Mouse (Mus musculus): Measurements from ENCODE around the gene Sgcd. TPM values are rescaled to one million over a fixed set of nuclear protein-coding genes. Genes with fewer than 3 reads are reported as not detected.
A peak's percentile ranks its signal among the peaks of the same experiment; 100 is the strongest.

The Sgcd gene
- 10 to 100 TPM; 55.7 to 59.8 TPM for total RNA-seq (2021)
- long read RNA-seq, experiment 1, transcript Sgcd-201 (8 exons, 1,617 nt): major isoform, 7 of 11 reads
- long read RNA-seq, experiment 1, partial matches to known transcripts: 1 of 11 reads
- long read RNA-seq, experiment 1, other reads (novel, unspliced or antisense): 3 of 11 reads
- long read RNA-seq, experiment 2, transcript Sgcd-201 (8 exons, 1,617 nt): major isoform, 6 of 17 reads
- long read RNA-seq, experiment 2, partial matches to known transcripts: 0 of 17 reads
- long read RNA-seq, experiment 2, other reads (novel, unspliced or antisense): 11 of 17 reads

DNA sequence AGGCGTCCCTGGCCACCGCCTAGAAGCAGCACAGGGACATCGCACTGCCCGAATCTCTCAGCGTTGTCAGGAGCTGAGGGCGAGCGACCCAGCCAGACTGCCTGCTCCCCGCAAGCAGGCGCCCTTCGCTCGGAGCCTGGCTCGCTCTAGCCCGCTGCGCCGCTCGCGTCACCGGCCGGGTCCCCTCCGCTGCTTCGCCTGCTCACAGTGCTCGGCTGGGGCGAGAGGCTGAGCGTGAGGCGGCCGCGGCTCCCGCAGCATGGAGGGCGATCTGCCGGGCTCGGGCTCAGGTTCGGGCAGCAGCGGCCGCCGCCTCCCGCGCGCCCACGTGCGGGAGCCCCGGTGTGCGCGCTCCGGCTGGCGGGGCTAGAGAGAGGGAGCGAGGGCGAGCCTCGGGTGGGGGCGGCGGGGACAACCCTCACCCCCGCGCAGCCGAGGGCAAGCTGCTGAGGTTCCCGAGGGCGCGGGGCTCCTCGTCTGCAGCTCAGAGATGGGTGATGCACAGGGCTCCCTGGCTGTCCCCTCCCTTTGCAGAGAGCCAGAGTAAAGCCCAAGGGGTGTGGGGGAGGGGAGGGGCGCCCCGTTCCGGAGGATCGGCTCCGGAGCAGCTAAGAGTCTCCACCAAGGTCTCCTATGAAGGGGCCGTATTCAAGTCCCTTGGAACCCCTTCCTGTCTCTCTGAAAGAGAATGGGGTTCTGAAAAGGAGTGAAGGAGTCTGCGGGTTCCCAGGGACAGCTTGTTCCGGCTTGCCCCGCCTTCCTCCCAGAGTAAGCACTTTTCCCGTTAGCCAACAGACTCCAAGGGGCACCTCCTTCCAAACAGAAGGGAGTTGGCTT, at the start of gene Sgcd:
Gene Sgcd (minus strand): TSS at position 273 of the 837 bp plus-strand sequence.
- intact Hi-C loops (cut with DNase I; ENCODE audit: low total_unique reads): no loop called here
- peak; percentile 36 for DNase-seq

DNA sequence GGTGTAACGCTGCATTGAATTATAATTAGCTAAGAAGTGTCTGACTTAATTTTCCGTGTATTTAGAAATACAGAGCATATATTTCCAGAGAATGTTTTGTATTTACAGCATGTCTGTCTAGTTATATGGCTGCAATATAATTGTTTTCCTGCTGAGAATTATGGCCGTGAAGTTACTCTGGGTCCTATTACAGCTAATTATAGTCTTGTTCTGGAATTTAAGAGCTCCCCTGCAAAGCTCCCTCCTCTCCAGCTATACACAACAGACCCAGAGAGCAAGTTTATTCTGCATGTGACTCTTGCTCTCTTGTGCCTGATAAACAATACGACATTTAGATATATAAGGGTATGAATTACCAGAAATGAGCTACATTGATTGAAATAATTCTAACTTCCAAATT, 49.3 kb upstream of the Sgcd start:
- intact Hi-C loops (cut with DNase I; ENCODE audit: low total_unique reads): no loop called here
- DNase-seq: no peak

DNA sequence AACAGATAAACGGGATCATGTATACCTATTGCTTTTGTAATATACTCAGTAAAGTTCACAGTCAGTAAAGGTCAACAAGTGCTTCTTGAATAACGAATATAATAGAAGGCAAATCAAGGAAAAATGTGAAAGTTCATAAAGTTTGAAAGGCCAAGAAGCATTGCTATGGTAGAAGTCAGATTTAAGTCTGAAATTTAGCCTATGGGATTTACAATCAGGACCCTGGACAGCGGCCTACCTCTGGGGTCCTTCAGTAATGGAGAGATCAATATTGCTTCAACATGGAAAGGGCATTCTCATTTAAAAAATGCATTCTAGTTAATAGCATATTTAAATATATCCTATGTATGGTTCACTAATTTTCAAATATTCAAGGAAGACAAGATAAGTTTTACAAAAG, 24.1 kb upstream of the Sgcd start:
- intact Hi-C loops (cut with DNase I; ENCODE audit: low total_unique reads): no loop called here
- DNase-seq: no peak

DNA sequence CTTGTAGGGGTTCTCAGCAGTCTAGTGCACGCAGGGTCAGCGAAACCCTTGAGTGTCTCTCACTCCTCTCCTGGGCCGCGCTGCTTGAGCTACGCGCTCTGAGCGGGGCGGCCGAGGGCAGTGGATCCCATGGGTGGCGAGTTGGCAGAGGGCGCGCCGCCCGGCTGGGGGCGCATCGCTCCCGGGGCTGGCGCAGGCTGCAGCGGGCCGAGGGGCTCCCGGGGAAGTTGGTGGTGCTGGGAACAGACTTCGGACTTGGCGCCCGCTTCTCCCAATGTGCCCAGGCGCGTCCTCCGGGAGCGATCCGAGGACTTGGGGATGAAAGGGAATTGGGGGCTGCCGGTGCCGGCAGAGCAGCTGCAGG, 454 bp downstream of the Sgcd start:
- intact Hi-C loops (cut with DNase I; ENCODE audit: low total_unique reads): no loop called here
- DNase-seq: no peak

DNA sequence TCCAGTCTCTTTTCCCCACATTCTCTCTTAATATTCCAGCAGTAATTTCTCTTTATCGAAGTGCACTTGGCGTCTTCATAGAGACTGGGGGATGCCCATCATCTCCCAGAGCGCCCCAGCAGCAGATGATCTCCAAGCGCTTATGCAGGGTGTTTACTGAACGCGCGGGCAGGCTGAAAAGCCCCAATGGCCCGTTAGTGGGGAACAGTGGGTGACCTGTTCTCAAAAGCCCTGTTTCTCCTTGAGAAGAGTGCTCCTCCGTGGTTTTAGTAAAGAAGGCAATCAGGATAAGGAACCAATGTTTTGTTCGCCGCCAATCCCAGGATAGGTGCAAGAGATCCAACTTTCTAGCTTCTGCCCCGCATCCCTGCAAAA, 889 bp downstream of the Sgcd start:
- DNase-seq: no peak
- intact Hi-C loops (cut with DNase I; ENCODE audit: low total_unique reads): no loop called here

DNA sequence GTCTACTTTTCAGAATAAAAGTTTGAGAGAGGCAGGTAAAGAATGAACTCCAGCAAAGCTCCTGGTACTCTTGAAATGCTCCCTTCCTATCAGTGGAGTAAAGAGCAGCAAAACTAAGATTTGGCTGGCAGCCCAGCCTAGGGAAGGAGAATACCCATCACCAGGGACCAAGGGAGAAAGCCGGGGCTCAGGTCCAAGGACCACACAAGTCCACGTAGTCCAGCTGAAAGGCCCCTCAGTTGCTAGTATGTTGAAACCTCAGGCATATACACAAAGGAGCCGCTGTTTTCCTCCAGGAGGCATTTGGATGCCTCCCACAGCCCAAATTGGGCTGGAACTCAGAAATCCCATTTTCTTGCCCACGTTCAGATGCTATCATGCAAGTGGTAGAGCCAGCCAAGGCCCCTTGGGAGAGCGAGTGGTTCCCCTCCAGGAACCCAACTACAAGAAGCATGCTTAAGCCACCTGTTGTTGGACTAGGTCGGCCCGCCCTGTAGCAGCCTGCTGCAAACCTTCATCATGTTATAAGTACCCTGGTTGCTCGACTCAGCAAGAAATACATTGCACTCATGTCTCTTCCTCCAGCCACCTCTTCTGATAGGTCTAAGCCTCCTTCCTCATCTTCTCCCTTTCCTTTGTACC, 1.4 kb downstream of the Sgcd start:
- DNase-seq: no peak
- intact Hi-C loops (cut with DNase I; ENCODE audit: low total_unique reads): no loop called here

DNA sequence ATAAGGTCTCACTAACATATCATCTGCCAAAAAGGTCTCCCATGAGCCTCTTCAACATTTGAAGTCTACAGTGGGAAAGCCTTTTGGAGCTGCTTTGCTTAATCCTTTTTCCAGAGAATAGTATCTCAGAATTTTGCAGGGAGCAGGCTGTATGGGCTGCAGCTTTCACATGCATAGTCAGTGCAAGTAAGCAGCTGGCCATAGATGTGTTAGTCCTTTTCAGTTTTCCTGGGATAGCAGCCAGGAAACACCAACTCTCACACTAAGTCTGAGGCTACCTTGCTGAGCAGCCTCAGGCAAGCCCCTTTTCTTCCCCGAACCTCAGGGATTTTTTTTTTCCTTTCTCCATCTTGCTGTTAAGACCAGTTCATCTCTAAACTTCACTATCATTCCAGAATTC, 6.6 kb downstream of the Sgcd start:
- intact Hi-C loops (cut with DNase I; ENCODE audit: low total_unique reads): no loop called here
- no peak for DNase-seq

DNA sequence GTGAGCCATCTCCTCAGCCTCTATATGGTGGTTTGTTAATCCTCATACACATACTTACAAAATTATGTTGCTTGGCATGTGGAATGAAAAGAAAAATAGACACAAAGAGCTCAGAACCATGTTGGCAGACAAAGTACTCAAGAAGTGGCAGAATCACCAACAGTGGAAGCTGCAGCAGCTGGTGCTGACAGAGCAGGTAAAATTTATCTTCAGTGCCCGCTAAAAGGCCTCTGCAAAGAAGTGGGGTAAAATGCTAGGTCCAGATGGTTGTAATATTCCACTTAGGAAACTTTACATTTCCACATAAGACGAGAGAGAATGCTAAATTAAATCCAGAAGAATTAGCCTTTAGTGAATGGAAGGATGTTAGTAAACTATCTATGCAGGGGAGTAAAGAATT, 7.7 kb downstream of the Sgcd start:
- intact Hi-C loops (cut with DNase I; ENCODE audit: low total_unique reads): no loop called here
- DNase-seq: no peak

DNA sequence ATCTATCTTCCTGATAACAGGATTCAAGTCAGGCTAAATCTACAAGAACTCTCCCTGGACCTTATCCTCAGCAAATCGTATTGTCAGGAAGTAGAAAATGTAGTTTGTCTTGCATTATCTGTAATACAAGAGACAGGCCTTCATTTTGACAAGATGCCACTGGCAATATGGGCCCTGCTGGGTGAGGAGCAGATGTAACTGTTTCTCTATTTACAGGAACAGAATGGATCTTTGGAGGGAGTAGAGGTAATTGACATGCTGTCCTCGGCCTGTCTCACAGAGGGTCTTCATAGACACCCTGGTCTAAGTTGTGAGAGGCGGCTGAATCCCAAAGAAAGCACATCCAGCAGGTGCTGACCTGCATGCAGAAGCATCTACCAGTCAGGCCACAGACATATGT, 35.5 kb downstream of the Sgcd start:
- no peak for DNase-seq
- intact Hi-C loops (cut with DNase I; ENCODE audit: low total_unique reads): no loop called here

DNA sequence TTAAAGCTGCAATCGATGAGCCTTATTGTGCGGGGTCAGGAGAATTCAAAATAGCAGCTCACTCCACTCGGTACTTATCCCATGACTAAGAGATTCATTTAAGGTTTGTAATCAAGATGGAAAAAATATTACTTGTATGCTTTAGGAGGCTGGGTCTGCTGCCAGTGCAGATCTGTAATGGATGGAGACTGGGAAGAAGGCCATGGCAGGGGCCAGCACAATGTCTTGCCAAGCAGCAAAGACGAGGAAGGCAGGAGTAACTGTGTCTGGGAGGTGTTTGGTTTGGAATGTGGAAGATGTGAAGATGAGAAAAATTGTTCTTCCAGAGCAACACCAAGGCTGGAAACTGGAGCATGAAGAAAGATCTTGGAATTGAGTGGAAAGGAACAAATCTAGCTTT, 36.4 kb downstream of the Sgcd start:
- DNase-seq: peak; percentile 6
- intact Hi-C loops (cut with DNase I; ENCODE audit: low total_unique reads): no loop called here

DNA sequence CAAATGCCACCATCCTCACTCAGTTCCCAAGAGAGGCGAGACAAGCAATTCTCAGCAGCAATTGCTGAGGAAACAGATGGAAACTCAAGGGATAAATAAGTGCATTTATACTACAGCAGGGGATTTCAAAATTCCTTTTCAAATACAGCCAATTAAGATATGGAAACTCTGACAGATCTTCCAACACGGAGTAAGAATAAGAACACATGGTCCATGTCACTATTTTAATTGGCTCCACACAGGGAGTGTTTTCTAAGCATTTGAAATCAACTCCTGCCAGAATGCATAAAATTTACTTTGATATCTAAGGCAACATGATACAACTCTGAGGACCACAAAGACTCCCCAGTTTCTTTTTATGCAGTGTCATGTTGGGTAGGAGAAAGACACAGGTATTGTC, 49.0 kb downstream of the Sgcd start:
- intact Hi-C loops (cut with DNase I; ENCODE audit: low total_unique reads): no loop called here
- no peak for DNase-seq

DNA sequence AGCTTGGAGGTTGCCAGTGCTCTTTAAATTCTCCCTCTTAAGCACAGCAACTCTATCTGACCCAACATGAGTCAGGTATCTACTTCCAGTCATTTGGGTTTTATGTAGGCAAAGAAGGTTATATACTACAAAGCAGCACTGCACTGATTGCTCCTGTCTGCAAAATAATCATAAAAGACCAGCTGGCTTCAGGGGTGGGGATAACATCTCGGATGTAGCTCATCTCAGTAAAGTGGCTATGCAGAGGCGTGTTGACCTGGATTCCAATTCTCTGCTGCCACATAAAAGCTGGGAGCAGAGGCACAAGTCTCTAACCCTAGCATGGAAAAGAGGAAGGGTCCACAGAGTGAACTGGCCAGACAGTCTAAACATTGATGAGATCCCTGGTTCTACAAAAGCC, 71.2 kb downstream of the Sgcd start:
- intact Hi-C loops (cut with DNase I; ENCODE audit: low total_unique reads): no loop called here
- DNase-seq: no peak

DNA sequence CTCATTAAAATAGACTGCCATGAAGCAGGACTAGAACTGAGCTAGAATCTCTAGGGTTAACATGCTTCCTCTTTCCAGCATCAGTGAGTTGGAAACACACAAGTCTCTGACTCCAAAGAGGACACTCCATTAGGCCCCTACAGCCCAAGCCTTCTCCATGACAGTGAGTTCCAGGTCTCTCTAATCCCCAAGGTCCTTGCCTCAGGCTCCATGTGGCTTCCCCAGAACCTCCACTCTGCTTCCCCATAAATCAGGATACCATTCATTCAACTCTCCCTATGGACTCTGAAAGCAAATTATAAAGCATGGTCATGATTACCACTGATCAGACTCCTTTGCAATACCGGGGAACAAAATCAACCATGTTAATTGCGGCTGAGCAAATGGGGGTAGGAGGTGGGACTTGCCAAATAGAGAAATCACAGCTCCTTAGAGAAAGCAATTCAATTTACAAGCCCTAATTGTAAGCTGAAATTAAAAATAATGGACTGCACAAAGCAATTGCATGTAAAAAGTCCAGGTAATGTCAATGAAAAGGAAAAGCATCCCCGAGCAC, 97.1 kb downstream of the Sgcd start:
- intact Hi-C loops (cut with DNase I; ENCODE audit: low total_unique reads): no loop called here
- DNase-seq: no peak

DNA sequence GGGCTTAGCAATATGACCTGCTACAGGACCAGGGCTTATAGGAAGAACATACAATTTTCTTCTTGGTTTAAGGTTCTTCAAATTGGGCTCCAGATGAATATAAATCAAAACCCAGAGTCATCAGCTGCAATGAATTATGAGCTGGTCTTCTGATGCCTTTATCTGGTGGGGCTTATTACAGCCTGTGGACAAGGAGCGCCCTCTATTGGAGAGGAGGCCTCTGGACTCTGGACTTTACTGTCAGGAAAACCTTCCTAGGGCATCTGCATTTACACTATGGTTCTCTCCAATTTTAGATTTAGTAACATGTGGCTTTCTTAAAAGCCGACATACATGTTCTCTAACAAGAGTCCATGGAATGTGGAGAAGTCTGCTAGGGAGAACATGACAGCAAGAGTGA, 98.5 kb downstream of the Sgcd start:
- peak; percentile 4 for DNase-seq
- intact Hi-C loops (cut with DNase I; ENCODE audit: low total_unique reads): no loop called here

DNA sequence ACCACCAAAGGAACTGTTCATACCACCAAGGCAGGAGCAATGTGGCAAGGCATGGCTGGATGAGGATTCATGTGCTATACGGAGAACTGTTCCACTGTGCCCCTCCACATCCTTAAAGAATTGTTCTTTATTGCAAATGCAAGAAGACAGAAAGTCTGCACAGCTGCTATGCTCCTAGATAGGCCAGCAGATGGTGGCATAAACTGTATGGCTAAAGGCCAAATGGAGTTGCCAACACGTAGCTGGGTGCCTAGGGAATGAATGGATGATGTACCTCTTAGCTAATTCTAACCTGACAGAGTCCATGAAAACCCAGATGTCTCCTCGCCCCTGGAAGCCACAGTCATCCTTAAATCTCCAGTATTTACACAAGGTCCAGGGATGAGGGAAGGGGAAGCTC, 103.5 kb downstream of the Sgcd start:
- DNase-seq: no peak
- intact Hi-C loops (cut with DNase I; ENCODE audit: low total_unique reads): no loop called here

DNA sequence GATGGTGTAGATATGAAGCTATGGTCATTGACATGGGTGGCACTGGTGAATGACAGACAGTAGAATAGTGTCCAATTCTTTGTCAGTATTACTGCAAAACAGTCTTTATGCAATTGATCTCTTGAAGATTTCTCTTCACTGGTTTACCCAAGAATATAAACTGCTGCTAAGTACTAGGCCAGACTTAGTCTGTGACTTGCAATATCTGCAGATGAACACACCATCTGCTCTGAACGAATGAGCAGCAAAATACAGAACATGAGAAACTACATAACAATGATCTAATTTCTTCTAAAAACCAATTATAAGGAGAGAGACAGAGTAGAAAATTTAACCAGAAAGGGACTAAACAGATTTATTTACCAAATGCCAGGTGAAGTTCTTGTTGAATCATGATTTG, 105.2 kb downstream of the Sgcd start:
- intact Hi-C loops (cut with DNase I; ENCODE audit: low total_unique reads): no loop called here
- DNase-seq: no peak

DNA sequence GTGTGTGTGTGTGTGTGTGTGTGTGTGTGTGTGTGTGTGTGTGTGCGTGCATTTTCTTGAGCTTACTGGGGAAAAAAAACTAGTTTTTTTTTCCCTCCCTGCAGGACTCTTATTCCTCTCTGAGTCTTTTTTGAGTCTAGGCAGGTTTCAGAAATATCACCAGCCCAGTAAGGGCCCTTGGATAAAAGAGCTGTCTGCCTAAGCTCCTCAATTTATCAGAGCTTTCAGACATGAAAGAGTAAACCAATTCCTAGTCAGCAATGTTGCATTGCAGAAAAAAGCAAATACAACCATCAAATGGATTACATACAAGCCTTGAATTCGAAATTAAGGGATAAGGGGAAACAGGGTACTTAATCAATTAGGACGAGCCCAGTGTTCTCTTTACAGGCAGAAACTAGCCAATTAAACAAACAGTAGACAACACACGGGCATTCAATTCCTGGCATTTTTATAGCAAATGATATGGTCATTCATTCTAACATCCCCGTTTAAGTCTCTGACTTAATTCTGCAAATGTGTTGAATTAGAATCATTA, 112.1 kb downstream of the Sgcd start:
- intact Hi-C loops (cut with DNase I; ENCODE audit: low total_unique reads): no loop called here
- DNase-seq: no peak

DNA sequence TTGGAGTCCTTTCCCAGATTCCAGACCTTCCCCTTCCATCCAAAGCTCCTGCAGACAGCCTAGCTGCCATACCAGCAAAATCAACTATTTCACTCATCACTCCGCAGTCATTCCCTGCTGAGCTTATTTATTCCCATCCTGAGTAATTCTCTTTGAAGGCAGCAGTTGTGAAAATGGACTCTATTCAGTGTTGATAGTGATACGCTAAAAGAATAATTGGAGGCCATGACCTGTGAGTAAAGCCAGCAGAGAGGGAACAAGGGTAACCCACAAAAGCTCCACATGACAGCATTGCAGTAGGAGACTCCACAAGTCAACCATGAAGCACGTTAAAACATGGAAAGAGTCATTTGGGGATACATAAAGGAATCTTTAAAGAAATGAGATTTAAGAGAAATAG, 142.9 kb downstream of the Sgcd start:
- no peak for DNase-seq
- intact Hi-C loops (cut with DNase I; ENCODE audit: low total_unique reads): no loop called here

DNA sequence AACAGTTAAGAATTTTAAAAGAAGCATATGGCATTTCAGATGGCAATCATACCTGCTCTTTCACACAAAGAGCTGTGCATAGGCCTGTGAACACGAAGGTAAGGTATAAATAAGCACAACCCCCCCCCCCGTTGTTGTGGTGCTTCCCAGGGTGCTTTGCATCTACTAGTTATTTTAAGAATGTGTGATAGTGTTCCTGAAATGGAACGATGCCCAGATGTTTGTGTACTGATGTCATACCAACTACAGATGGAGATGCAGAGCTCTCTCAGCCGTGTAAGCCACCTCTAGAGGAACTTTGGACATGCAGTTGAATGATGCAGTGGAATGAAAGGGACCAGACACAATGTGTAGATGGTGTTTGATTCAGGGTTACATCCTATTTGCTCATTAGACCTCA, 155.5 kb downstream of the Sgcd start:
- intact Hi-C loops (cut with DNase I; ENCODE audit: low total_unique reads): no loop called here

DNA sequence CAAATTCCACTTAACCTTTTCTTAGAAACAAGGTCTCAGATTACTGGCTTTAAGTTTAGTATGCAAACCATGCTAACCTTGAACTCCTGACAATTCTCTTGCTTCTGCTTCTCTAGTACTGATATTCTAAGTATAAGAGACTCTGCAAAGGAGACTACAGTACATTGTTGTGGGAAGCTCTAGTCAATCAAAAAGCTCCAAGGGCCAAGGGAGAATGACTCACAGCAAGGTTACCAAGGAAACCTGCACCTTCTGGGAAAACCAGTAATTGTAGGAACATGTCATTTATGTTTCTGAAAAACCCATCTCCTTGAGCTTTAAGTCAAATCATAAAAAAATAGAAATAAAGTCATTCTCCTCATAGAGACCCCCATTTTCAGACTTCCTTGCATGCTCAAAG, 178.5 kb downstream of the Sgcd start:
- intact Hi-C loops (cut with DNase I; ENCODE audit: low total_unique reads): no loop called here
- no peak for DNase-seq

More for the DNA sequence above, 155.5 kb downstream of the Sgcd start:
- DNase-seq: no peak

All from gastrocnemius, postnatal 14 days (tissue).